Mouse (Mus musculus): ENCODE results near the gene CN725425.

- TF ChIP-seq NRF1 (IDR thresholded peaks at IDR 0.05; ENCODE audit: low read depth, low read length) (no peak), CTCF (conservative IDR thresholded peaks at IDR 0.05 in 1 of 2, IDR thresholded peaks at IDR 0.05 in 1 of 2; ENCODE audit: low read depth in 2 of 2, low read length in 2 of 2) (no peak), MAX (IDR thresholded peaks at IDR 0.05; ENCODE audit: low read length) (no peak), ZMIZ1 (IDR thresholded peaks at IDR 0.05; ENCODE audit: low read depth, low read length) (no peak), POLR2A (IDR thresholded peaks at IDR 0.05; ENCODE audit: low read depth, low read length) (no peak), KAT2A (IDR thresholded peaks at IDR 0.05; ENCODE audit: insufficient replicate concordance, low read length) (no peak), USF1 (IDR thresholded peaks at IDR 0.05; ENCODE audit: low read depth, low read length) (no peak), HCFC1 (IDR thresholded peaks at IDR 0.05; ENCODE audit: low read depth, low read length) (no peak), ZC3H11A (IDR thresholded peaks at IDR 0.05; ENCODE audit: low read depth, low read length) (no peak), USF2 (conservative IDR thresholded peaks at IDR 0.05; ENCODE audit: low read depth, low read length) (no peak), ELF1 (IDR thresholded peaks at IDR 0.05; ENCODE audit: low read depth, low read length) (no peak)
Observed at GRCm38 (mm10) chr15:91172193-91172592, 27.1 kb upstream of the CN725425 start.
